Mouse (Mus musculus) retina, postnatal 1 day (tissue): ENCODE results near the gene Gm21974.
"Not testable (repeated sequence)": the region's sequence is repeated elsewhere in the genome, so short reads cannot be mapped to it uniquely, and the experiment has no call there.

ENCODE experiments used
- DNase-seq: peaks from one replicate; pipeline ENCODE4 v3.0.0-alpha.2; 2012

Gene Gm21974

DNA sequence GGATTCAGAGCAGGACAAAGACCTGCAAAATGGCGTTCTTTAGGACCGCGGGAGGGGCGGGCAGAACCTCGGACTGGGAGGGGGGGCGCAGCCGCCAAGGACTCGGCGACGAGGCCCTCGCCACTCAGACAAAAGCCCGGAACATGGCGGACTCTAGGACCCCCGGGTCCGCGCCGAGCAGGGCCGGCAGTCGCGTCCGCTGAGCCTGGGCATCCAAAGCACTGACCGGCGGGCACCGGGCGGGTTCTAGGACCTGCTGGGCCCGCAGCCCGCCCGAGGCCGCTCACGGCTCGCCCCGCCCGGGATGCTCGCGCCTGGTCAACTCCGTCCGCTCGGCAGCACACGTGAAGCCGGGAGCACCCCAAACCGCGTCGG is 19.6 kb downstream of the Gm21974 start:
- DNase-seq = peak; percentile 99

DNA sequence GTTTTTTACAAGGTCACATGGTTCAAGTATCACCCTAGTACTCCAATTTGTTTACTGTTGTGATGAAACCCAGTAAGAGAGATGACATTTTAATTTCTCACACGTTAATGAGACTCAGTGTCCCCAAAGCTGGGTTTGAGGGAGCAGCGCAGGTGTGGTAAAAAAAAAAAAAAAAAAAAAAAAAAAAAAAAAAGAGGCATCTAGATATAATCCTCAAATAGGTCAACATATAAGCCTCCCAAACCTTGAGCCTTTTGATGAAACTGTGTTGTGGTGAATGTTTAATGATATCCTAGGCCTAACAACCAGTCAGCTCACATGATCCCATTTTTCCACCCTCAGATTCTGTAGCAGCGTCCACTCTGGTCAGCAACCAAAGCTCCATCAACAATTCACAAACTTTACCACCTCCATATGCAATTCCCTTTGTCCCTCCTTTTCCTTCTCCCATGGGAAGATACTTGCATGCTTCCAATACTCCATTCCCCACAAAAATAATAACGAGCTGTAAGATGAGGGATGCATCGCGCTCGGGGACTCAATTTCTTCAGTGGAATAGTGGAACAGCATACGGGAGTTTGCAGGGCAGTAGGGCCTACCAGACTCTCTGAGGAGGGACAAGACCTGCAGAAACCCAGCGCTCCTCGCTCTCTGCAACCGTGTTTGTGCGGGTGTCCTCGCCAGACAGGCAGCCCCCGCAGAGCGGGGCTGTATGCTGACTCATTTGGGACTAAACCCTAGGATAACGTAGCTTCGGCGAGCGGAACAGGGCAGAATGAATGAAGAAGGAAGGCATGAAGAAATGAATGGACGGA is 20.2 kb downstream of the Gm21974 start:
- DNase-seq = no peak

DNA sequence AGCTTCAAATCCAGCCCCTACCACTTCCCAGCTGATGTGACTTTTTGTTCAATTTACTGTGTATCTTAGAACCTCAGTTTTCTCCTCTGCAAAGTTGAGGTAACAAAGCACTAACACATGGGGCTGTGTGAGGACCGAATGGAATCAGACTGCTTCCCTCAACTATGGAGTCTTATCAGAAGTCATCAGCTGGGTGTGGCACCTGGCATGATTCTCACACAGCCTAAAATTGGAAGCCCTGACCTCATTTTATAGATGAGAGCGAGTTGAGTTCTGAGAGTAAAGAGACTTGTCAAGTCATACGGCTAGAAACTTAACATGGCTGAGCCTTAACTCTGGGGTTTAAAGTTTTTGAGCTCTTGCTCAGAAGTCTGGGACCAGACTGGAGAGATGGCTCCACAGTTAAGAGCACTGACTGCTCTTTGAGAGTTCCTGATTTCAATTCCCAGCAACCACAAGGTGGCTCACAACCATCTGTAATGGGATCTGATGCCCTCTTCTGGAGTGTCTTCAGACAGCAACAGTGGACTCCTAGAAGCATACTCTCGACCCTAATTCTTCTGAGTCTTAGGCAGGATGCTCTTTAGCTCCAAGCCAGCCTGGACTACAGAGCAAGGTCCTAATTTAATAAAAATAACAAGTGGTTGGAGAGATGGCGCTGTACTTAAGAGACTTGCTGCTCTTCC is 25.0 kb downstream of the Gm21974 start:
- peak; percentile 15 for DNase-seq

DNA sequence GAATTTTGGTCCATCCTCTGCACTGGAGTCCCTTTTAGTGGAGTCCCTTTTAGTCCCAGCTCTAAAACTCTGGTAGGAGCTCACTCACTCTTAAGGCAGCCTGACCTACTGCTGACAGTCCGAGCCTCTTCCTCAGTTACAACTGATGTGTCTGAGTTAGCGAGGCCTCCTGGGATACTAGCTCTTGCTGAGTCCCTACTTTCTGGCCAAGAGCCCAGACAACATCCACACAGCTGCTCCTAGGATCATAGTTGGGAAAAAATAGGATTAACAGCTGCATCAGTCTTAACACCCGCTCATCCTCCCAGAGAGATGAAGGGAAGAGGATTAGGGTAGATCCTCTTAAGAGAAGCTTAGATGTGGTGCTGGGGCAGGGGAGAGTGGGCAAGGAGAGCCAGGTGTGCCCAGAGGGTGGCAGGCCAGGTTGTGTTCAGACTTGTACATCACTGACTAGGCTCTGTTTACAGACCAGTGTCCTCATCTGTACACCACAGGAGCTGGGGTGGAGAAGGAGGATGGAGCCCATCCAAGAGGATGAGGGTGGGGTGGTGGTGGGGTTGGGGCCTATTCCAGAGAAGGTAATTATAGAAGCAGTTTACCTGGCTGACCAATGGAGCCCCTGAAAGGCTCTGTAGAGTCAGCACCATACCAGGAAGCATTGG is 26.0 kb downstream of the Gm21974 start:
- peak; percentile 90 for DNase-seq

DNA sequence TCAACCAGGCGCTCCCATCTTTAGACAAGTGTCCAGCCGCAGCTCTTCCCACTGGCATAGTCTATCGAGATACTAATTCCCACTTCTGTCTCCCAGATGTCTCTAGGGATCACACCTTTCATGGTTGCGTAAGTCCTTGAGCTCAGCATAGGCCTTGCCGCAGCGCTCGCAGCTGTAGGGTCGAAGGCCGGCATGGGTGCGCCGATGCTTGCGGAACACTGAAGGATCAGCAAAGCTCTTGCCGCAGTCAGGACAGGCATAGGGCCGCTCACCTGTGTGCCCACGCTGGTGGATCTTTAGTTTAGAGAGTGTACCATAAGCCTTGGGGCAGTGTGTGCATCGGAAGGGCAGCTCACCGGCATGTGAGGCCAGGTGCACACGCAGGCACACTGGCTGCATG is 27.6 kb downstream of the Gm21974 start:
- no peak for DNase-seq

DNA sequence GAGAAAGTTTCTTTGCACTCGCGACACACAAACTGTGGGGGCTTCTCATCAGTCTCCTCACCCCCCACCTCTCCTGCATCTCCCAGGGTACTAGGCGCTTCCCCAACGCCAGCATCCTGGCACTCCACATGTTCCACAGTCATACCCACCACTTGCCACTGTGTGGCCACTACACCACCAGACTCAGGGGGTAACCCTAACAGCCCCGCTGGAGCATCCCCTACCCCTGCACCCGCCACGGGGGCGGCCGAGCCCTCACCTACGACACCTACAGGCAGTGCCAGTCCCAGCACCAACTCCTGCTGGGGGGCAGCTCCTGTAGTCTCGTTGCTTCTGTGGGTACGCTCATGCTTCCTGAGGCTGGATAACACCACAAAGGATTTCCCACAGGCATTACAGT is 28.8 kb downstream of the Gm21974 start:
- DNase-seq = no peak

DNA sequence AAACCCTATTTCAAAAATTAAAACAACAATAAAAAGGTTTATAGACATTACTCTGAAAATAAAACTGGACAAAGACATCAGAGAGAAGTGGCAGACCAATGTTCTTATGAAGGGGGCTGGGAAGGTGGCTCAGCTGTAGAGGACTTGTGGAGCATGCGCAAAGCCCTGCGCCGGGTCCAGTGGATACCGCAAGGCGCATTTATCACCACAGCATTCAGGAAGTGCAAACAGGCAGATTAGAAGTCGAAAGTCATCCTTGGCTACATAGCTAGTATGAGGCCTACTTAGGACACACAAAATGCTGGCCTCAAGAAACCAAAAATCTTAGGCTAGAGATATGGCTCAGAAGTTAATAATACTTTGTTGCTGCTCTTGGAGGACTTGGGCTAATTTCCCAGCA is 37.0 kb downstream of the Gm21974 start:
- no peak for DNase-seq

DNA sequence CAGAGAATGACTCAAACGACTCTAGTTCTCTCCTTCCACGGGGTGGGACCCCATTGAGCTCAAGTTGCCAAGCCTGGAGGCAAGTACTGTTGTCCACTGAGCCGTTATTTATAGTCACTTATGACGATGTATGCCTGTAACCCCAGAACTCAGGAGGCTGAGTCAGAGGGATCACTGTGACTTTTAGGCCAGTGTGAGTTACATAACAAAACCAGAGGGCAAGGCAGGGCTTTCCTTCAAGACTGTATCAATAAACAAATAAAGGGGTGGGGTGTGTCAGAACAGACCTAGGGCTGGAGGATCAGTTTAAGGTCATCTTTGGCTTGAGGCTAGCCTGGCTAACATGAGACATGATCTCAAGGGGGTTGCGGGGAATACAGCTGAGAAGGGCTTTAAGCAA is 44.3 kb downstream of the Gm21974 start:
- DNase-seq = no peak

DNA sequence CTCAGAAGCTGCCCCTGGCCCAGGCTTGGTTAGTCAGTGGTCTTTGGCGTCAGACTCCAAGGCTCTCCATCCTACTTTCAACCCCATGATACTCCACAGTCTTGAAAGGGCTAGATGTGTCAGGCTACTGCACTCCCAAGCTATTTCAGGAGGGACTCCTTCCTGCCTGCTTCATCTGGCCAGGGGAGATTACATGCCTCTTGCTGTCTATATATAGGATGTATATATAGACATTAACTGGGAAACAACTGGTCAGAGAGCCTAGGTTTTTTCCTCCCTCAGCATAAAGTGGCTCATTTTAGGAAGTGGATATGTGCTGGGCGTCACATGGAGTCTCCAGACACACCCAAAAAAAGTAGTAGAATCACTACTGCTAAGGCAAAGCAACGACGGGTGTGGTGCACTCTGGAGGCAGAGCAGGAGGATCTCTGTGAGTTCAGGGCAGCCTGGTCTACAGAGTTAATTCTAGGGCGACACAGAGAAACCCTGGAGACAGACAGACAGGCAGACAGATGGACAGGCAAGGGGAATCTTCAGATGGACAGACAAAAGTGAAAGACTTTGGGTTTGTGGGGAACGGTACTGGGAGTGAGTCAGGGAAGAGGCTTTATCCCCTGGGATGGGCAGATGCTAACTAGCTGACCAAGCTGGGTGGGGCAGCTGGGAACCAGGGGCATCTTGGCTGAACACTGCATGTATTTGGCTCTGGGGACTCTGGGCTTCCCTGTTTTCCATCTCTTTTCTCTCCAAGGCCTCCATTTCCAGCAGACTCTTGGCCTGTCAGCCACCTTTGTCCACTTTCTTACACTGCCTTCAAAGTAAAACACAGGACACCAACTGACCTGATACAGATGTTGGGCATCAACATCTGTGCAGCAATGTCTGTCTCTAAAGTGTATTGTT is 45.0 kb downstream of the Gm21974 start:
- DNase-seq = no peak

DNA sequence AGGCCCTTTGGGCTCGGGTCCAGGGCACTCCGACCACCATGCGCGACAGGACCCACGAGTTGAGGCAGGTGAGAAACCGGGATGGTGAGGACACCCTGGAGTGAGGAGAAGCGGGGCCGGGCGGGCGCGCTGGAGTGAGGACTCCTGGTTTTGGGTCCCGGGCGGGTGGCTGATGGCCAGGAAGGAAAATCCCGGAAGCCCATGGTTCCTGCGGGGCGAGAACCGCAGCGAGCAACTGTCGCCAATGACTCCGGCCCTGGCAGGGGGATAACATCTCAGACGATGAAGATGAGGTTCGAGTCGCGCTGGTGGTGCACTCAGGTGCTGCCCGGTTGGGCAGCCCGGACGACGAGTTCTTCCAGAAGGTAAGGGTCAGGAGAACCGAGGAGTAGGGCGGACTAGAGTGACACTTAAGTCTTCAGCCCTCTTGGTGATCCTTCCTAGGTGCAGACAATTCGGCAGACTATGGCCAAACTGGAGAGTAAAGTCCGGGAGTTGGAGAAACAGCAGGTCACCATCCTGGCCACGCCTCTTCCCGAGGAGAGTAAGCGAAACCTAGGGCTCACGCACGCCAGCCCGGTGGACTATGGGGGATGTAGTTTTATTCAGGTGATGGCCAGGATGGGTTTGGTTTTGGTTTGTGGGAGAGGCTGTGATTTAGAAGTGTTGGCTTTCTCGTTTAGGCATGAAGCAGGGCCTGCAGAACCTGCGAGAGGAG is 53.1 kb downstream of the Gm21974 start:
- peak; percentile 81 for DNase-seq

DNA sequence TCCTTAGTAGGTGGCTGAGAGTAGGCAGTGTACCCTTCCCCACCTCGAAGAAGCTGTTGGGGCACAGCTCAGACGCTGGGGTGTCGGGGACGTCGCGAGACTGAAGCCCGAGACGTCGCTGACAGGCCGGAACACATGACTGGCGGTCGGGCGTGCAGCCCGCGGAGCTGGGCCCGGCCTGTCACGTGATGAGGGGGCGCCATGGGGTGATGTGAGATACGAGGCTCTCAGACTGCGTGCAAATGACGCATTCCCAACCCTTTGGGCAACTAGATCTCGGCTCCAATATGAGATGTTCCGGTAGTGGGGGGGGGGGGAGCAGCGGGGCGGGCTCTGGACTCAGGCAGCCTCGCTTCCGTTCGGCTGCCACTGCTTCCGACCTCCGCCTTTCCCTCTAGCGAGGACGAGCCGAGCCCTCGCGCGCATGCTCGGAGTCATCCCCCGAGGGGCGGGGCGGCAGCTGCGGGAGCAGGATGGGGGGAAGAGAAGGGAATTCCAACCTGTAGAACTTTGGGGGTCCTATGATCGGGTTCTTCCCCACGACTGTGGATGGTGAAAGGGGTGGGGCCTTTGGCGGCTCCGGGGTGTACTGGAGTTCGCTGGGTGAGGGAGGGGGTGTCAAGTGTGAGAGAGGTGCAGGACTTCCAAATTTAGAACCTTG is 53.8 kb downstream of the Gm21974 start:
- peak; percentile 95 for DNase-seq

DNA sequence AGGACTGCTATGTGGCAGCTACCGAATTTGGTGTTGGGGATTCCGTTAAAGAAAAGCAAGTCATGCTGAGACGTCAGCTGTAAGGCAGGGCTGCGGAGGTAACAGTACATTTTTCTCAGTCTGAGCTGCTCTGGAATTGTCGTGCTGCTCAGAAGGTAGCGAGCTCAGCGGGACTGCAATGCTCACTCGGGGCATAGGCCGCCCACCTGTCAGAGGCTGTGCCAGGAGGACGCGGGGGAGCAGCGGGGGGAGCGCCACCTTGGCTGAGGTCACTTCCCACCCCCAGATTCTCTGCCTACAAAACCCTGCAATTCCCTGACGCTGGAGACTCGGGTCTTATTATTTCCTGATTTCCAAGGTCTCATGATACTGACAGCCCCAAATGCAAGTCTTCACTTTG is 54.4 kb downstream of the Gm21974 start:
- DNase-seq = no peak

DNA sequence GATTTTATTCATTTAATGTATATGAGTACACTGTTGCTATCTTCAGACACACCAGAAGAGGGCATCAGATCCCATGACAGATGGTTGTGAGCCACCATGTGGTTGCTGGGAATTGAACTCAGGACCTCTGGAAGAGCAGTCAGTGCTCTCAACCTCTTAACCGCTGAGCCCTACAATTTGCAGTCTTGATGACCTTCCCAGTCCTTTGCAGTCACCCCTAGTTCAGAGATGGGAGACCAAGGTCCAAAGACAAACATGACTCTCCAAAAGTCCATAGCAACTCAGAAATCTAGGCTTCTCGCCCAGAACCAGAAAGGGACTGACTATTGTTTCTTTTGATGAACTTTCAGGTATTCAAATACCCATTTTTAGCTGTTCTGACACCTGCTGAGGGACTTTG is 55.2 kb downstream of the Gm21974 start:
- not testable (repeated sequence) for DNase-seq

DNA sequence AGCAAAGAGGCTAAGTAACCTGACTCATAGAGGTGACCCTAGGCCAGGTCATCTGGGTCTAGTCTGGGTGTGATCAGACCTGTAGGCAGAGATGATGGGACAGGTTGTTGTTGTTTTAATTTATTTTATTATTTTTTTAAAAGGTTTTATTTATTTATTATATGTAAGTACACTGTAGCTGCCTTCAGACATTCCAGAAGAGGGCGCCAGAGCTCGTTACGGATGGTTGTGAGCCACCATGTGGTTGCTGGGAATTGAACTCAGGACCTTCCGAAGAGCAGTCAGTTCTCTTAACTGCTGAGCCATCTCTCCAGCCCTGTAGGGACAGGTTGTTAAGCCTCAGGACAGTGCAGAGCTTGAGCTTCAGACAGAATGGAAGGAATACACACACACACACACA is 57.4 kb downstream of the Gm21974 start:
- DNase-seq = not testable (repeated sequence)

DNA sequence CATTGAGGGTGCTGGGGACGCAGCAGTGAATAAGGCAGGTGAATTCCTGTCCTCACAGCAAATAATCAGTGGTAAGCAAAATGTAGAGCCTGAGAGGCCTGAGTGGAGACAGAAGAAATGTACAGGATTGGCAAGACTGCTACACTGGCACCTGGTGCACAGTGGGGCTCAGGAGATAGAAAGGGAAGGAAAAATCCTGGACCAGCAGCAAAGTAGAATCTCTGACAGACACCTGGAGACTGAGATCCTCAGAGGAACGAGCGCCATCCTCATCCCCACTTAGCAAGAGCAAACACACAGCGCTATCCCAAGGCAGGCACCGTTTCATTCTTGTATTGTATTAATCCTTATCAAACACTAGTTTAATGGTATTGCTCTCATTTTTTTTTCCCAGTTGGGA is 57.8 kb downstream of the Gm21974 start:
- no peak for DNase-seq
